Mouse (Mus musculus) MEL (cell line): ENCODE measurements around the gene Washc4. TPM values are rescaled to one million over a fixed set of nuclear protein-coding genes. Genes with fewer than 3 reads are reported as not detected.

ENCODE experiments used
- DNase-seq: peaks from one replicate; pipeline ENCODE4 v3.0.0; 2011; ENCODE audit warnings: low read depth, low spot score
- H3K27ac ChIP-seq: 2 replicates; pipeline ENCODE4 v1.5.1; 2012; ENCODE audit warnings: low read depth, mild to moderate bottlenecking, control low read depth, low read length, moderate library complexity; ENCODE audit not compliant: control insufficient read depth
- H3K27me3 ChIP-seq, 2 experiments: fragments of 150-350 bp in 1 of 2; sonication (generic) in 1 of 2; 2 replicates each; pipeline ENCODE4 v1.6.1; 2012; ENCODE audit warnings: low read length in 2 of 2, mild to moderate bottlenecking in 2 of 2, improper control_type of control experiment in 1 of 2, moderate library complexity in 1 of 2; ENCODE audit not compliant: insufficient read depth in 2 of 2, control insufficient read depth in 1 of 2
- H3K36me3 ChIP-seq, 2 experiments: 2 replicates each; pipeline ENCODE4 v1.6.1; 2012 to 2014; ENCODE audit warnings: low read length in 2 of 2, improper control_type of control experiment in 1 of 2, inconsistent platforms in 1 of 2, mild to moderate bottlenecking in 1 of 2; ENCODE audit not compliant: insufficient read depth in 2 of 2, control insufficient read depth in 1 of 2
- H3K4me1 ChIP-seq, 2 experiments: fragments of 150-350 bp in 1 of 2; sonication (generic) in 1 of 2; 2 replicates each; pipeline ENCODE4 v1.6.1; 2012; ENCODE audit warnings: low read length in 2 of 2, improper control_type of control experiment in 1 of 2, mild to moderate bottlenecking in 1 of 2; ENCODE audit not compliant: insufficient read depth in 2 of 2, control insufficient read depth in 1 of 2
- H3K4me3 ChIP-seq, 2 experiments: fragments of 150-350 bp in 1 of 2; sonication (generic) in 1 of 2; 2 replicates each; pipeline ENCODE4 v1.5.1; 2012; ENCODE audit warnings: low read depth in 2 of 2, low read length in 2 of 2, mild to moderate bottlenecking in 2 of 2, moderate library complexity in 2 of 2, control low read depth in 1 of 2, improper control_type of control experiment in 1 of 2; ENCODE audit not compliant: control insufficient read depth in 1 of 2, insufficient read depth in 1 of 2
- H3K79me2 ChIP-seq: 2 replicates; pipeline ENCODE4 v1.6.1; 2012; ENCODE audit warnings: mild to moderate bottlenecking, low read length, moderate library complexity; ENCODE audit not compliant: control insufficient read depth, poor library complexity, insufficient read depth
- H3K9ac ChIP-seq: 2 replicates; pipeline ENCODE4 v1.6.1; 2012; ENCODE audit warnings: low read depth, mild to moderate bottlenecking, control low read depth, low read length, moderate library complexity; ENCODE audit not compliant: control insufficient read depth, poor library complexity, severe bottlenecking
- H3K9me3 ChIP-seq: fragments of 150-350 bp; sonication (generic); replicated peaks from 2 replicates; pipeline ENCODE4 v1.6.1; 2012; ENCODE audit warnings: mild to moderate bottlenecking, low read length, improper control_type of control experiment, moderate library complexity; ENCODE audit not compliant: insufficient read depth
- CTCF ChIP-seq, 3 experiments: IDR thresholded peaks in 2 of 3; conservative IDR thresholded peaks in 1 of 3; 2 replicates each; pipeline ENCODE4 v1.5.1; 2011 to 2012; ENCODE audit warnings: low read length in 3 of 3, low read depth in 2 of 3, mild to moderate bottlenecking in 2 of 3, improper control_type of control experiment in 1 of 3, inconsistent platforms in 1 of 3, mixed read lengths in 1 of 3, moderate library complexity in 1 of 3; ENCODE audit not compliant: control insufficient read depth in 1 of 3, insufficient read depth in 1 of 3, poor library complexity in 1 of 3, severe bottlenecking in 1 of 3
- E2F4 ChIP-seq: IDR thresholded peaks from 2 replicates; pipeline ENCODE4 v1.6.1; 2011; ENCODE audit warnings: low read depth, low read length, improper control_type of control experiment, borderline replicate concordance
- ELF1 ChIP-seq: IDR thresholded peaks from 2 replicates; pipeline ENCODE4 v1.6.1; 2014; ENCODE audit warnings: low read depth, mild to moderate bottlenecking, inconsistent platforms, low read length, improper control_type of control experiment, moderate library complexity
- GABPA ChIP-seq: IDR thresholded peaks from 2 replicates; pipeline ENCODE4 v1.6.1; 2012; ENCODE audit warnings: low read depth, mild to moderate bottlenecking, inconsistent platforms, low read length, improper control_type of control experiment, moderate library complexity
- KAT2A ChIP-seq: conservative IDR thresholded peaks from 2 replicates; pipeline ENCODE4 v1.6.1; 2012; ENCODE audit warnings: low read depth, low read length, improper control_type of control experiment, inconsistent platforms
- MAFK ChIP-seq: IDR thresholded peaks from 2 replicates; pipeline ENCODE4 v1.6.1; 2011; ENCODE audit warnings: low read depth, mild to moderate bottlenecking, low read length, improper control_type of control experiment, borderline replicate concordance
- MEF2A ChIP-seq: IDR thresholded peaks from 2 replicates; pipeline ENCODE4 v1.6.1; 2014; ENCODE audit warnings: low read depth, mild to moderate bottlenecking, inconsistent platforms, low read length, improper control_type of control experiment; ENCODE audit not compliant: poor library complexity, insufficient replicate concordance, severe bottlenecking; ENCODE audit errors: extremely low read depth
- MXI1 ChIP-seq: IDR thresholded peaks from 2 replicates; pipeline ENCODE4 v1.6.1; 2011; ENCODE audit warnings: mild to moderate bottlenecking, low read depth, low read length, improper control_type of control experiment
- MYB ChIP-seq: IDR thresholded peaks from 2 replicates; pipeline ENCODE4 v1.6.1; 2011; ENCODE audit warnings: mild to moderate bottlenecking, low read depth, low read length, improper control_type of control experiment
- RCOR1 ChIP-seq: IDR thresholded peaks from 2 replicates; pipeline ENCODE4 v1.6.1; 2012; ENCODE audit warnings: low read depth, mild to moderate bottlenecking, inconsistent platforms, low read length, improper control_type of control experiment
- SIN3A ChIP-seq: IDR thresholded peaks from 2 replicates; pipeline ENCODE4 v1.6.1; 2012; ENCODE audit warnings: low read length, improper control_type of control experiment, inconsistent platforms
- SMC3 ChIP-seq: IDR thresholded peaks from 2 replicates; pipeline ENCODE4 v1.6.1; 2011; ENCODE audit warnings: low read depth, low read length, improper control_type of control experiment
- TAL1 ChIP-seq: IDR thresholded peaks from 2 replicates; pipeline ENCODE4 v1.6.1; 2012; ENCODE audit warnings: mild to moderate bottlenecking, inconsistent platforms, low read length, moderate library complexity, mixed read lengths
- TBP ChIP-seq: IDR thresholded peaks from 2 replicates; pipeline ENCODE4 v1.8.0; 2011; ENCODE audit warnings: low read depth, low read length, improper control_type of control experiment
- TCF12 ChIP-seq: IDR thresholded peaks from 2 replicates; pipeline ENCODE4 v1.6.1; 2014; ENCODE audit warnings: low read depth, mild to moderate bottlenecking, inconsistent platforms, low read length, improper control_type of control experiment, moderate library complexity
- UBTF ChIP-seq: IDR thresholded peaks from 2 replicates; pipeline ENCODE4 v1.6.1; 2012; ENCODE audit warnings: low read depth, mild to moderate bottlenecking, inconsistent platforms, low read length, improper control_type of control experiment, moderate library complexity, borderline replicate concordance; ENCODE audit not compliant: insufficient read depth
- USF1 ChIP-seq: IDR thresholded peaks from 2 replicates; pipeline ENCODE4 v1.6.1; 2014; ENCODE audit warnings: low read depth, mild to moderate bottlenecking, inconsistent platforms, low read length, improper control_type of control experiment, moderate library complexity
- ZKSCAN1 ChIP-seq: IDR thresholded peaks from 2 replicates; pipeline ENCODE4 v1.6.1; 2012; ENCODE audit warnings: low read depth, mild to moderate bottlenecking, inconsistent platforms, low read length, improper control_type of control experiment, moderate library complexity
- ZMIZ1 ChIP-seq: IDR thresholded peaks from 2 replicates; pipeline ENCODE4 v1.6.1; 2012; ENCODE audit warnings: low read depth, mild to moderate bottlenecking, inconsistent platforms, low read length, improper control_type of control experiment, moderate library complexity
- polyA plus RNA-seq, 2 experiments: library from polyadenylated mRNA; stranded (reverse) in 1 of 2; unstranded in 1 of 2; fragments of >175 nt in 1 of 2; fragments of >200 nt in 1 of 2; gene quantifications; 2 replicates each; pipeline versions ENCODE4 v1.2.1 to v1.2.4; 2012; ENCODE audit warnings: low replicate concordance in 2 of 2, low read depth in 1 of 2; ENCODE audit not compliant: insufficient read length in 2 of 2, insufficient read depth in 1 of 2, missing spikeins in 1 of 2
- total RNA-seq: library from RNA; depleted of rRNA; stranded (reverse); fragments of 300-350 nt; gene quantifications from 2 replicates; pipeline ENCODE4 v1.2.3, GENCODE M21; 2012; rRNA removed

The Washc4 gene
- total and polyA plus RNA-seq, 3 experiments = 13.6 to 16.2 TPM; not detected in 1

- peaks cover 4 to 5% of the 10 kb centered on the region in 2 experiments; a peak in 2 of 4 replicates for H3K27me3 ChIP-seq
- H3K9me3 ChIP-seq = no peaks in the 10 kb centered on the region
- TF ChIP-seq KAT2A (no peak), CTCF (IDR thresholded peaks at IDR 0.05 in 2 of 3, conservative IDR thresholded peaks at IDR 0.05 in 1 of 3; ENCODE audit: control insufficient read depth in 1 of 3, insufficient read depth in 1 of 3, low read depth in 2 of 3, low read length in 3 of 3, poor library complexity in 1 of 3, severe bottlenecking in 1 of 3) (no peak), MAFK (no peak), TBP (no peak), ZKSCAN1 (no peak), MYB (no peak), TAL1 (no peak), ELF1 (no peak), MXI1 (no peak), USF1 (no peak), UBTF (no peak), SIN3A (no peak), MEF2A (no peak), SMC3 (no peak), RCOR1 (no peak), GABPA (no peak), ZMIZ1 (no peak), E2F4 (no peak), TCF12 (no peak)
- H3K4me3 ChIP-seq = no peak overlapping the region
- H3K4me1 ChIP-seq = peaks cover 1 to 21% of the 10 kb centered on the region in 2 experiments; a peak in 3 of 4 replicates
- H3K9ac ChIP-seq = no peak overlapping the region
- no peaks in the 10 kb centered on the region for H3K79me2 ChIP-seq
- H3K27ac ChIP-seq = no peak overlapping the region
- DNase-seq = no peak
- H3K36me3 ChIP-seq = peaks cover 0 to 2% of the 10 kb centered on the region in 2 experiments; a peak in 1 of 4 replicates
These were observed 102.1 kb downstream of the Washc4 start for GRCm38 (mm10) chr10:83645716-83645990.

Other genes with a start within 250 kb of the Washc4 start
- gene Slc41a2, start 205.9 kb upstream of the Washc4 start, total RNA-seq = not detected in 2 replicates
- not detected for gene Slc41a2, start 205.9 kb upstream of the Washc4 start, polyA plus RNA-seq
- 2.1 and 2.2 TPM in 2 replicates for gene D10Wsu102e, start 183.5 kb upstream of the Washc4 start, total RNA-seq
- 1 to 10 TPM; 1.9 to 2.7 TPM for gene D10Wsu102e, start 183.5 kb upstream of the Washc4 start, polyA plus RNA-seq
- gene Aldh1l2, start 9.6 kb upstream of the Washc4 start, total RNA-seq = 1.0 and 4.8 TPM in 2 replicates
- gene Aldh1l2, start 9.6 kb upstream of the Washc4 start, polyA plus RNA-seq = 10 to 100 TPM in 1 of 2 experiments, 1 to 10 TPM in 1; 6.7 to 24.0 TPM
- gene Appl2, start 105.0 kb downstream of the Washc4 start, total RNA-seq = 0.15 TPM in 1 of 2 replicates, not detected in the other
- gene Appl2, start 105.0 kb downstream of the Washc4 start, polyA plus RNA-seq = under 1 TPM in 1 of 2 experiments, not detected in 1; 0.99 TPM
- not detected in 2 replicates for gene 1500009L16Rik, start 179.1 kb downstream of the Washc4 start, total RNA-seq
- gene 1500009L16Rik, start 179.1 kb downstream of the Washc4 start, polyA plus RNA-seq = not detected